Comparison of ENCODE assay signal across 12 mouse cellular contexts in the genomic region with DNA sequence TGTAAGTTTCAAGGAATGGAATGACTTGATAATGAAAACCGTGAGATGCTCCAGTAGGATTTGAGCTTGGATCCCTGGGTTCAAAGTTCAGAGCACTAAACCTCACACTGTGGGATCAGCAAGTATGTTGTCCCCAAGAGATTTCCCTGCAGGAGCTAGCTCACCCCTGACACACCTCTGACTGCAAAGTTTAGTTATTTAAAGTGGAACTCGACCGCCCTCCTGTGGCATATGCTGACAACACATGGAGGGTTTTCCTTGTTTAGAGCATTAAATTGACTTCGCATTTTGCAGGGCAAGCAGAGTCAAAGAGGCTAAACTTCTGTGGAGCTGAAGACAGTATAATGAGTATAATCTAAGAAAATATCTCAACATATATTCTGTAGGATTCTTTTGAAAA. TPM values are rescaled to one million over a fixed set of nuclear protein-coding genes. Genes with fewer than 3 reads are reported as not detected.
A peak's percentile ranks its signal among the peaks of the same experiment; 100 is the strongest.
DNase-seq lines count a peak whose midpoint lies in the region; ATAC-seq and TF ChIP-seq lines count a peak whose summit lies in the region.
"Not testable (repeated sequence)": the region's sequence is repeated elsewhere in the genome, so short reads cannot be mapped to it uniquely, and the experiment has no call there.
"Had no signal": no experiment of that assay in that cellular context is flagged by ENCODE, and none has a peak within 500 bp of the region (broad histone marks: within the 10 kb centered on the region; RNA-seq: fewer than 3 reads in every experiment).

No protein-coding gene starts in this region.

- H3K27me3 ChIP-seq in embryonic facial prominence, embryonic 13.5 days; forebrain, embryonic 16.5 days (replicated peaks; ENCODE audit: control insufficient read depth, insufficient read depth, low read length); hindbrain, embryonic 12.5 days; kidney, embryonic 14.5 days (ENCODE audit: control insufficient read depth, insufficient read depth, low read length); liver, embryonic 12.5 days (replicated peaks); stomach, postnatal 0 days (ENCODE audit: control insufficient read depth, insufficient read depth, low read length): not testable (repeated sequence)

- ATAC-seq in embryonic facial prominence, embryonic 13.5 days (ENCODE audit: insufficient number of reproducible peaks, insufficient read depth, low FRiP score, low TSS enrichment, low read depth), result peak; percentile 56; the same call in 1 of the 2 replicates
- ATAC-seq in forebrain, embryonic 16.5 days, result peak; percentile 73
- ATAC-seq in hindbrain, embryonic 12.5 days (ENCODE audit: low FRiP score), result peak; percentile 80
- ATAC-seq in kidney, embryonic 14.5 days (ENCODE audit: low FRiP score, low TSS enrichment), result peak; percentile 83
- ATAC-seq in liver, embryonic 12.5 days, result peak; percentile 70
- ATAC-seq in megakaryocyte, adult 5-6 weeks (ENCODE audit: poor library complexity, severe bottlenecking), result peak; percentile 96
- ATAC-seq in monocyte, adult 5-6 weeks (replicated peaks; ENCODE audit: insufficient number of reproducible peaks, low FRiP score, low TSS enrichment, poor library complexity, severe bottlenecking), result peak; percentile 88
- peak; percentile 82 for ATAC-seq in stomach, postnatal 0 days (ENCODE audit: low FRiP score, low TSS enrichment)

- not testable (repeated sequence) for H3K36me3 ChIP-seq in embryonic facial prominence, embryonic 13.5 days; forebrain, embryonic 16.5 days (ENCODE audit: control insufficient read depth, insufficient read depth); hindbrain, embryonic 12.5 days; kidney, embryonic 14.5 days (ENCODE audit: control insufficient read depth, insufficient read depth, low read length); liver, embryonic 12.5 days; stomach, postnatal 0 days (ENCODE audit: control insufficient read depth, insufficient read depth, low read length)

- not testable (repeated sequence) for H3K27ac ChIP-seq in embryonic facial prominence, embryonic 13.5 days; forebrain, embryonic 16.5 days (ENCODE audit: low read length); hindbrain, embryonic 12.5 days; kidney, embryonic 14.5 days (ENCODE audit: low read depth, low read length); liver, embryonic 12.5 days; stomach, postnatal 0 days (replicated peaks)

- not testable (repeated sequence) for H3K4me3 ChIP-seq in embryonic facial prominence, embryonic 13.5 days; forebrain, embryonic 16.5 days (replicated peaks; ENCODE audit: low read length); hindbrain, embryonic 12.5 days; kidney, embryonic 14.5 days (ENCODE audit: low read length); liver, embryonic 12.5 days; stomach, postnatal 0 days (ENCODE audit: low read depth, low read length)

- TF ChIP-seq EP300 in stomach, postnatal 0 days (optimal IDR thresholded peaks at IDR 0.05), result not testable (repeated sequence)

- not testable (repeated sequence) for TF ChIP-seq CTCF in stomach, postnatal 0 days (IDR thresholded peaks at IDR 0.05; ENCODE audit: low read depth)

- DNase-seq in stomach, postnatal 0 days (ENCODE audit: low spot score), result not testable (repeated sequence)

- H3K9ac ChIP-seq in embryonic facial prominence, embryonic 13.5 days; forebrain, embryonic 16.5 days (replicated peaks; ENCODE audit: low read depth, low read length); hindbrain, embryonic 12.5 days; kidney, embryonic 14.5 days (ENCODE audit: low read depth, low read length); liver, embryonic 12.5 days; stomach, postnatal 0 days (ENCODE audit: low read length): not testable (repeated sequence)

- H3K9me3 ChIP-seq in embryonic facial prominence, embryonic 13.5 days; forebrain, embryonic 16.5 days (ENCODE audit: control insufficient read depth, low read length); hindbrain, embryonic 12.5 days (replicated peaks); kidney, embryonic 14.5 days (ENCODE audit: control insufficient read depth, low read length); liver, embryonic 12.5 days (replicated peaks); stomach, postnatal 0 days (ENCODE audit: control insufficient read depth, low read length): not testable (repeated sequence)

- H3K4me1 ChIP-seq in embryonic facial prominence, embryonic 13.5 days; forebrain, embryonic 16.5 days (replicated peaks; ENCODE audit: control insufficient read depth, insufficient read depth, low read length); hindbrain, embryonic 12.5 days; kidney, embryonic 14.5 days (ENCODE audit: control insufficient read depth, insufficient read depth, low read length); liver, embryonic 12.5 days; stomach, postnatal 0 days (replicated peaks; ENCODE audit: control insufficient read depth, insufficient read depth): not testable (repeated sequence)

- WGBS in embryonic facial prominence, embryonic 13.5 days, result no CpG with 5 or more reads among the region's 4 CpGs
- WGBS in forebrain, embryonic 16.5 days, result no CpG with 5 or more reads among the region's 4 CpGs
- WGBS in hindbrain, embryonic 12.5 days, result no CpG with 5 or more reads among the region's 4 CpGs
- no CpG with 5 or more reads among the region's 4 CpGs for WGBS in kidney, embryonic 14.5 days
- WGBS in liver, embryonic 12.5 days (ENCODE audit: insufficient replicate concordance), result no CpG with 5 or more reads among the region's 4 CpGs
- no CpG with 5 or more reads among the region's 4 CpGs for WGBS in stomach, postnatal 0 days

- H3K4me2 ChIP-seq in embryonic facial prominence, embryonic 13.5 days; forebrain, embryonic 16.5 days (ENCODE audit: low read length); hindbrain, embryonic 12.5 days (replicated peaks); kidney, embryonic 14.5 days (replicated peaks; ENCODE audit: low read depth, low read length); liver, embryonic 12.5 days; stomach, postnatal 0 days (replicated peaks; ENCODE audit: low read depth): not testable (repeated sequence)

RNA-seq across cellular contexts. Expression of gene Hist1h2bq, which starts 6.9 kb away (rescaled TPM):
- 21.6 and 33.1 TPM in 2 replicates for polyA plus RNA-seq in embryonic facial prominence, embryonic 13.5 days (2015; fragmentation: Nextera tagmentation; extraction: Ambion mirVana)
- polyA plus RNA-seq in forebrain, embryonic 16.5 days (2015; fragmentation: Nextera tagmentation; extraction: Ambion mirVana), result 7.9 and 8.0 TPM in 2 replicates
- polyA plus RNA-seq in hindbrain, embryonic 12.5 days (2016; fragmentation: Nextera tagmentation; extraction: Ambion mirVana), result 14.1 and 15.3 TPM in 2 replicates
- 25.4 and 40.2 TPM in 2 replicates for polyA plus RNA-seq in kidney, embryonic 14.5 days (2014; fragmentation: Nextera tagmentation; extraction: Ambion mirVana)
- 24.4 and 26.2 TPM in 2 replicates for polyA plus RNA-seq in liver, embryonic 12.5 days (2016; fragmentation: Nextera tagmentation; extraction: Ambion mirVana)
- total RNA-seq in megakaryocyte, adult 5-6 weeks (2015), result 340 and 370 TPM in 2 replicates
- total RNA-seq in megakaryocyte, adult 5-6 weeks (2017), result 37.2 and 71.4 TPM in 2 replicates
- total RNA-seq in monocyte, adult 5-6 weeks (2017), result 1.1 to 64.9 TPM (median 28.6 TPM) in 3 replicates
- polyA plus RNA-seq in stomach, postnatal 0 days (2015; fragmentation: Nextera tagmentation; extraction: Ambion mirVana), result 7.7 and 9.9 TPM in 2 replicates

RNA-seq across cellular contexts. Expression of gene Hist1h2ao, which starts 7.2 kb away (rescaled TPM):
- polyA plus RNA-seq in embryonic facial prominence, embryonic 13.5 days (2015; fragmentation: Nextera tagmentation; extraction: Ambion mirVana), result not detected in 2 replicates
- polyA plus RNA-seq in forebrain, embryonic 16.5 days (2015; fragmentation: Nextera tagmentation; extraction: Ambion mirVana), result not detected in 2 replicates
- 3.4 TPM in 1 of 2 replicates, not detected in the other for polyA plus RNA-seq in hindbrain, embryonic 12.5 days (2016; fragmentation: Nextera tagmentation; extraction: Ambion mirVana)
- 2.5 TPM in 1 of 2 replicates, not detected in the other for polyA plus RNA-seq in kidney, embryonic 14.5 days (2014; fragmentation: Nextera tagmentation; extraction: Ambion mirVana)
- not detected in 2 replicates for polyA plus RNA-seq in liver, embryonic 12.5 days (2016; fragmentation: Nextera tagmentation; extraction: Ambion mirVana)
- 149 and 256 TPM in 2 replicates for total RNA-seq in megakaryocyte, adult 5-6 weeks (2015)
- total RNA-seq in megakaryocyte, adult 5-6 weeks (2017), result 2,161 and 2,311 TPM in 2 replicates
- 114 TPM in 1 of 3 replicates, not detected in the others for total RNA-seq in monocyte, adult 5-6 weeks (2017)
- 0.95 and 1.1 TPM in 2 replicates for polyA plus RNA-seq in stomach, postnatal 0 days (2015; fragmentation: Nextera tagmentation; extraction: Ambion mirVana)
- total RNA-seq: left cerebral cortex, postnatal 4 days had no signal
- polyA plus RNA-seq: embryonic facial prominence, embryonic 10.5 days; heart, embryonic 16.5 days; large intestine, adult 2 months had no signal

RNA-seq across cellular contexts. Expression of gene Hist1h4m, which starts 8.5 kb away (rescaled TPM):
- polyA plus RNA-seq in embryonic facial prominence, embryonic 13.5 days (2015; fragmentation: Nextera tagmentation; extraction: Ambion mirVana), result not detected in 2 replicates
- not detected in 2 replicates for polyA plus RNA-seq in forebrain, embryonic 16.5 days (2015; fragmentation: Nextera tagmentation; extraction: Ambion mirVana)
- polyA plus RNA-seq in hindbrain, embryonic 12.5 days (2016; fragmentation: Nextera tagmentation; extraction: Ambion mirVana), result not detected in 2 replicates
- not detected in 2 replicates for polyA plus RNA-seq in kidney, embryonic 14.5 days (2014; fragmentation: Nextera tagmentation; extraction: Ambion mirVana)
- not detected in 2 replicates for polyA plus RNA-seq in liver, embryonic 12.5 days (2016; fragmentation: Nextera tagmentation; extraction: Ambion mirVana)
- total RNA-seq in megakaryocyte, adult 5-6 weeks (2015), result 67.9 and 71.7 TPM in 2 replicates
- 1,995 and 3,050 TPM in 2 replicates for total RNA-seq in megakaryocyte, adult 5-6 weeks (2017)
- total RNA-seq in monocyte, adult 5-6 weeks (2017), result 43.0 to 386 TPM (median 131 TPM) in 3 replicates
- polyA plus RNA-seq in stomach, postnatal 0 days (2015; fragmentation: Nextera tagmentation; extraction: Ambion mirVana), result 1.1 TPM in 1 of 2 replicates, not detected in the other
- polyA plus RNA-seq: embryonic facial prominence, embryonic 10.5 days; heart, embryonic 16.5 days had no signal

RNA-seq across cellular contexts. Expression of gene Hist1h2bp, which starts 15.8 kb away (rescaled TPM):
- 0.72 and 1.7 TPM in 2 replicates for polyA plus RNA-seq in embryonic facial prominence, embryonic 13.5 days (2015; fragmentation: Nextera tagmentation; extraction: Ambion mirVana)
- polyA plus RNA-seq in forebrain, embryonic 16.5 days (2015; fragmentation: Nextera tagmentation; extraction: Ambion mirVana), result 2.0 TPM in 1 of 2 replicates, not detected in the other
- polyA plus RNA-seq in hindbrain, embryonic 12.5 days (2016; fragmentation: Nextera tagmentation; extraction: Ambion mirVana), result 1.9 and 2.4 TPM in 2 replicates
- 1.9 and 4.3 TPM in 2 replicates for polyA plus RNA-seq in kidney, embryonic 14.5 days (2014; fragmentation: Nextera tagmentation; extraction: Ambion mirVana)
- 3.6 and 5.6 TPM in 2 replicates for polyA plus RNA-seq in liver, embryonic 12.5 days (2016; fragmentation: Nextera tagmentation; extraction: Ambion mirVana)
- 15.3 and 29.2 TPM in 2 replicates for total RNA-seq in megakaryocyte, adult 5-6 weeks (2015)
- 50.7 and 60.8 TPM in 2 replicates for total RNA-seq in megakaryocyte, adult 5-6 weeks (2017)
- 5.2 to 12.6 TPM (median 8.0 TPM) in 3 replicates for total RNA-seq in monocyte, adult 5-6 weeks (2017)
- polyA plus RNA-seq in stomach, postnatal 0 days (2015; fragmentation: Nextera tagmentation; extraction: Ambion mirVana), result 0.54 and 2.0 TPM in 2 replicates

RNA-seq across cellular contexts. Expression of gene Hist1h2an, which starts 16.0 kb away (rescaled TPM):
- 10.9 and 15.4 TPM in 2 replicates for polyA plus RNA-seq in embryonic facial prominence, embryonic 13.5 days (2015; fragmentation: Nextera tagmentation; extraction: Ambion mirVana)
- 1.7 TPM in 1 of 2 replicates, not detected in the other for polyA plus RNA-seq in forebrain, embryonic 16.5 days (2015; fragmentation: Nextera tagmentation; extraction: Ambion mirVana)
- 5.2 TPM in 1 of 2 replicates, not detected in the other for polyA plus RNA-seq in hindbrain, embryonic 12.5 days (2016; fragmentation: Nextera tagmentation; extraction: Ambion mirVana)
- 11.0 and 12.2 TPM in 2 replicates for polyA plus RNA-seq in kidney, embryonic 14.5 days (2014; fragmentation: Nextera tagmentation; extraction: Ambion mirVana)
- polyA plus RNA-seq in liver, embryonic 12.5 days (2016; fragmentation: Nextera tagmentation; extraction: Ambion mirVana), result 11.2 and 14.0 TPM in 2 replicates
- total RNA-seq in megakaryocyte, adult 5-6 weeks (2015), result 5.6 TPM in 1 of 2 replicates, not detected in the other
- total RNA-seq in megakaryocyte, adult 5-6 weeks (2017), result 740 and 806 TPM in 2 replicates
- 15.0 to 50.0 TPM (median 36.2 TPM) in 3 replicates for total RNA-seq in monocyte, adult 5-6 weeks (2017)
- polyA plus RNA-seq in stomach, postnatal 0 days (2015; fragmentation: Nextera tagmentation; extraction: Ambion mirVana), result 1.4 and 1.6 TPM in 2 replicates
